Mouse (Mus musculus): Measurements from ENCODE around the gene Smap2.

GRCm38 (mm10) chr4:121029632-121030031, 12.6 kb upstream of the Smap2 start:
- TF ChIP-seq CTCF (IDR thresholded peaks at IDR 0.05; ENCODE audit: insufficient read depth, low read length) (no peak), POLR2A (IDR thresholded peaks at IDR 0.05; ENCODE audit: borderline replicate concordance, extremely low read depth, low read depth, low read length) (no peak)
